Mouse (Mus musculus) lung, embryonic 14.5 days (tissue): ENCODE results near the gene Hoxc12. TPM values are rescaled to one million over a fixed set of nuclear protein-coding genes. Genes with fewer than 3 reads are reported as not detected.

Source experiments
- ATAC-seq: fragments of 200-750 bp; cut with Nextera tagmentation; 2 replicates; pipeline ENCODE4 v1.8.0; 2017; ENCODE audit warnings: mild to moderate bottlenecking, moderate TSS enrichment, moderate library complexity; ENCODE audit not compliant: insufficient read depth
- DNase-seq: peaks from one replicate; pipeline ENCODE4 v3.0.0-alpha.2; 2015
- H3K27ac ChIP-seq: fragments of 300-500 bp; sonication (generic); 2 replicates; pipeline ENCODE4 v1.5.1; 2014; ENCODE audit warnings: low read depth, mild to moderate bottlenecking, moderate library complexity
- H3K27me3 ChIP-seq: fragments of 300-500 bp; sonication (generic); 2 replicates; pipeline ENCODE4 v1.6.1; 2014; ENCODE audit warnings: low read length, control low read depth; ENCODE audit not compliant: insufficient read depth
- H3K36me3 ChIP-seq: fragments of 300-500 bp; sonication (generic); 2 replicates; pipeline ENCODE4 v1.6.1; 2014; ENCODE audit warnings: control low read depth; ENCODE audit not compliant: insufficient read depth
- H3K4me1 ChIP-seq: fragments of 300-500 bp; sonication (generic); 2 replicates; pipeline ENCODE4 v1.6.1; 2014; ENCODE audit warnings: antibody characterized with exemption, control low read depth; ENCODE audit not compliant: insufficient read depth
- H3K4me2 ChIP-seq: fragments of 300-500 bp; sonication (generic); 2 replicates; pipeline ENCODE4 v1.6.1; 2014; ENCODE audit warnings: mild to moderate bottlenecking
- H3K4me3 ChIP-seq: fragments of 300-500 bp; sonication (generic); 2 replicates; pipeline ENCODE4 v1.5.1; 2014; ENCODE audit warnings: low read depth, low read length
- H3K9ac ChIP-seq: fragments of 300-500 bp; sonication (generic); 2 replicates; pipeline ENCODE4 v1.6.1; 2014
- H3K9me3 ChIP-seq: fragments of 300-500 bp; sonication (generic); 2 replicates; pipeline ENCODE4 v1.6.1; 2016; ENCODE audit warnings: low read depth, low read length, control low read depth
- CTCF ChIP-seq: IDR thresholded peaks from 2 replicates; pipeline ENCODE4 v1.5.1; 2016; ENCODE audit warnings: antibody characterized with exemption, low read depth
- WGBS: fragments of 180-500 bp; shearing (Covaris S2); extraction: QIAGEN DNeasy Blood & Tissue Kit; methylation state at CpG from one replicate; pipeline ENCODE4 v1.1.7; 2014; 5-methylcytosine and 5-hydroxymethylcytosine counted together
- microRNA-seq: library from miRNA; unstranded; fragments of <30 nt; microRNA quantifications from one replicate; pipeline ENCODE4, GENCODE M21; 2016; ENCODE audit warnings: borderline number of aligned reads
- polyA plus RNA-seq: library from polyadenylated mRNA; unstranded; fragments of >200 nt; fragmentation: Nextera tagmentation; extraction: Ambion mirVana; gene quantifications from 2 replicates; pipeline ENCODE4 v1.2.1, GENCODE M21; 2014

Gene Hoxc12
- polyA plus RNA-seq, 1 experiment from 2014 or later: not detected

- Histone ChIP-seq H3K27me3 (peaks cover 100% of the 10 kb centered on the region), H3K9me3 (no peaks in the 10 kb centered on the region), H3K36me3 (no peaks in the 10 kb centered on the region), H3K4me3 (no peak overlapping the region), H3K4me1 (0 out of 2 replicates have a peak, but pooled peaks cover 2% of the 10 kb centered on the region), H3K4me2 (no peak overlapping the region), H3K9ac (no peak overlapping the region), H3K27ac (no peak overlapping the region)
- ATAC-seq (no peak), DNase-seq (no peak)
- TF ChIP-seq CTCF: no peak
- WGBS: 9% methylated on average over 3 of the region's 3 CpGs
Observed at GRCm38 (mm10) chr15:102984925-102985324, 48.4 kb downstream of the Hoxc12 start.

- DNase-seq: peak; percentile 99
- no peak overlapping the region for H3K27ac ChIP-seq
- peak; percentile 63; the same call in 1 of the 2 replicates for ATAC-seq
- H3K27me3 ChIP-seq: peaks cover 98% of the 10 kb centered on the region
- H3K4me3 ChIP-seq: no peak overlapping the region
- peak; percentile 94 for TF ChIP-seq CTCF
- WGBS: 3% methylated on average over 21 of the region's 21 CpGs
- H3K9me3 ChIP-seq: no peaks in the 10 kb centered on the region
- H3K36me3 ChIP-seq: no peaks in the 10 kb centered on the region
- no peak overlapping the region for H3K9ac ChIP-seq
- no peaks in the 10 kb centered on the region for H3K4me1 ChIP-seq
- no peak overlapping the region for H3K4me2 ChIP-seq
Observed at GRCm38 (mm10) chr15:102987124-102987833, 50.7 kb downstream of the Hoxc12 start.

- no peak for TF ChIP-seq CTCF
- peaks cover 98% of the 10 kb centered on the region for H3K27me3 ChIP-seq
- no peak overlapping the region for H3K4me3 ChIP-seq
- no peaks in the 10 kb centered on the region for H3K4me1 ChIP-seq
- 24% methylated on average over 5 of the region's 5 CpGs for WGBS
- no peaks in the 10 kb centered on the region for H3K36me3 ChIP-seq
- H3K4me2 ChIP-seq: no peak overlapping the region
- ATAC-seq (no peak), DNase-seq (no peak)
- H3K9ac ChIP-seq: no peak overlapping the region
- H3K27ac ChIP-seq: no peak overlapping the region
- no peaks in the 10 kb centered on the region for H3K9me3 ChIP-seq
Observed at GRCm38 (mm10) chr15:102988078-102988477, 51.5 kb downstream of the Hoxc12 start.

Small RNA genes within 50 kb of the gene (microRNA-seq; reads per million reads assigned to microRNA genes)
- gene Mir196a-2: 11.9 reads per million, percentile 26 among the genes with 10 or more reads in this experiment

Other genes with a start within 250 kb of the Hoxc12 start
- 35.5 and 36.4 TPM in 2 replicates for gene Calcoco1, start 214.6 kb upstream of the Hoxc12 start, polyA plus RNA-seq
- not detected in 2 replicates for gene Hoxc13, start 15.7 kb upstream of the Hoxc12 start, polyA plus RNA-seq
- gene Hoxc11, start 17.7 kb downstream of the Hoxc12 start, polyA plus RNA-seq: not detected in 2 replicates
- gene Hoxc10, start 30.0 kb downstream of the Hoxc12 start, polyA plus RNA-seq: not detected in 2 replicates
- 0.62 and 0.74 TPM in 2 replicates for gene Hoxc5, start 30.7 kb downstream of the Hoxc12 start, polyA plus RNA-seq
- not detected in 2 replicates for gene Hoxc9, start 39.7 kb downstream of the Hoxc12 start, polyA plus RNA-seq
- gene Hoxc8, start 53.9 kb downstream of the Hoxc12 start, polyA plus RNA-seq: not detected in 2 replicates
- not detected in 2 replicates for gene Hoxc6, start 61.5 kb downstream of the Hoxc12 start, polyA plus RNA-seq
- gene Hoxc4, start 82.2 kb downstream of the Hoxc12 start, polyA plus RNA-seq: 1.5 and 2.1 TPM in 2 replicates
- gene Smug1, start 230.3 kb downstream of the Hoxc12 start, polyA plus RNA-seq: 18.0 and 18.1 TPM in 2 replicates